Mouse (Mus musculus) heart, adult 18-20 months (tissue): ENCODE data around the gene Siglece. TPM values are rescaled to one million over a fixed set of nuclear protein-coding genes. Genes with fewer than 3 reads are reported as not detected.
A peak's percentile ranks its signal among the peaks of the same experiment; 100 is the strongest.

ENCODE experiments used
- DNase-seq, 2 experiments: peaks; one replicate each; pipeline ENCODE4 v3.0.0; 2021 to 2022; ENCODE audit warnings: mixed read lengths in 1 of 2
- total RNA-seq, 2 experiments: library from RNA; stranded (reverse); gene quantifications; 2 replicates each; pipeline ENCODE4 v1.2.3; 2021

The Siglece gene
- total RNA-seq, 2 experiments from 2014 or later: 1.4 to 1.6 TPM

DNA sequence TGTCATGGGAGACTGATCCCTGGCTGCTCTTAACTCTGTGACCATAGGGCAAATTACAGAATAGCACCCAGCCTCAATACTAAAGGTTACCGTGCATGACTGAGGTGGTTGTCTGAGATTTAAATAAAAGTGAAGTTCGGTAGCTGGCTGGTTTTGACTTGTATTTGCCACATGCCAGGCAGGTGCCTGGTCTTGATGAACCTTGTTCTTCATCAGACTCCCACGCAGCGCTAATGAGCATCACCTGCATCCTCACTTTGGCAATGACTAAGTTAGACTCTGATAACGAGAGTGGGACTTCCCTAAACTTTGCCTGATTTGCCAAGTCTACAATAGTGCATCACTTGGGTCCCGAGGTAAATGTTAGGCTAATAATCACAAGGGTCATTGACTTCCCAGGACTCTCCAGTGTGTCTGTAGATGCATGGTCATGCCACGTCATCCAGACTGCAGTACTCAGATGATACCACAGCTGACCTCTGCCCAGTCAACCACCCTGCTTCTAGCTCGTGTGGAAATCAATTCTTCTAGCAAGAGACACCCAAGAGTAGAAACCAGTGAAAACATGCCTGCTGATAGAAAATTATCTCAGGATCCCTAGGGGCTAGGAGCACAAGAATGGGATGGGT, 34.1 kb downstream of the Siglece start:
- DNase-seq: no peak

DNA sequence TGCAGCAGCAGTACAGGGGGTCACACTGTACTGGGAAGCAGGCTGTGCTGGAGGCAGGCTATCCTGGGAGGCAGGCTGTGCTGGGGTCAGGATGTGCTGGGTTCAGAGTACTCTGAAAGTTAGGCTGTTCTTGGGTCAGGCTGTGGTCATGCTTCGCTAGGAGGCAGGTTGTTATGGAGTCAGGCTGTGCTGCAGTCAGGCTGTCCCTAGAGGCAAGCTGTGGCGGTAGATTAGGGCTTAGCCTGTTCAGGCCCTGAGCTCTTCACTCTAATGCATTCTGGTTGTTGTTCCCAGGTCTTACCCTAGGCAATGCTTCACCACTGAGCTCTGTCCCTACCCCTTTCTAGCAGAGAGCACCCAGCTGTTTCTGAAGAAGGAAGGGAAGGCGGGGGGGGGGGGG, 34.9 kb downstream of the Siglece start:
- no peak for DNase-seq

GRCm38 (mm10) chr7:43623819-43624218, 36.1 kb downstream of the Siglece start:
- no peak for DNase-seq

GRCm38 (mm10) chr7:43622927-43623326, 37.0 kb downstream of the Siglece start:
- DNase-seq: no peak

DNA sequence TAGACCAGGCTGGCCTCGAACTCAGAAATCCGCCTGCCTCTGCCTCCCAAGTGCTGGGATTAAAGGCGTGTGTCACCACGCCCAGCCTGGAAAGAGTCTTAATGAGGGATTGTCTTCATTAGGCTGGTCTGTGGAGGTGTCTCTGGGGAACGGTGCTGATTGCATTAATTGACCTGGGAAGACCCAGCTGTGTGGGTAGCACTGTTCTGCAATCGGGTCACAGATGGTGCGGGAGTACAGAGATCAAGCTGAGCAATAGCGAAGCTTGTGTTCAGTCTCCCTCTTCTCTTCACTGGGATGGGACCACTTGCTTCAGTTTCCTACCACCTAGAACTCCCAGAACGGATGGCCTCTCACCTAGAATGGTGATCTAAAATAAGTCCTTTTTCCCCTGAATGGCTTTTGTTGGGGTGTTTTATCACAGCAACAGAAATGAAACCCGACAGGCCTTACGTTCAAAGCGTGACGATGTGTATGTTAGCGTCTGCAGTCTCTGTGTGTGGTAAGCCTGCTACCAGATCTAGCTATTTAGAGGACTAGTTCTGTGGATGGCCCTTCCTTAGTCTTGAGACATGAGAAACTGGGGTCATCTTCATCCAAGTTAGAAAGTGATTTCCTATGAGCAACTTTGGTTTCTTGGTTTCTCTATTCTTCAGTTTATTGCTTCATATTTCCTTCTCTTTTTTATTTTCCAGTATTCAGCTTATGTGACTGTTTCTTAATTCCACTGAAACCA, 46.0 kb downstream of the Siglece start:
- no peak for DNase-seq

GRCm38 (mm10) chr7:43608316-43608824, 51.6 kb downstream of the Siglece start:
- no peak for DNase-seq

- DNase-seq: no peak
These were observed 52.1 kb downstream of the Siglece start for GRCm38 (mm10) chr7:43607743-43608287.

DNA sequence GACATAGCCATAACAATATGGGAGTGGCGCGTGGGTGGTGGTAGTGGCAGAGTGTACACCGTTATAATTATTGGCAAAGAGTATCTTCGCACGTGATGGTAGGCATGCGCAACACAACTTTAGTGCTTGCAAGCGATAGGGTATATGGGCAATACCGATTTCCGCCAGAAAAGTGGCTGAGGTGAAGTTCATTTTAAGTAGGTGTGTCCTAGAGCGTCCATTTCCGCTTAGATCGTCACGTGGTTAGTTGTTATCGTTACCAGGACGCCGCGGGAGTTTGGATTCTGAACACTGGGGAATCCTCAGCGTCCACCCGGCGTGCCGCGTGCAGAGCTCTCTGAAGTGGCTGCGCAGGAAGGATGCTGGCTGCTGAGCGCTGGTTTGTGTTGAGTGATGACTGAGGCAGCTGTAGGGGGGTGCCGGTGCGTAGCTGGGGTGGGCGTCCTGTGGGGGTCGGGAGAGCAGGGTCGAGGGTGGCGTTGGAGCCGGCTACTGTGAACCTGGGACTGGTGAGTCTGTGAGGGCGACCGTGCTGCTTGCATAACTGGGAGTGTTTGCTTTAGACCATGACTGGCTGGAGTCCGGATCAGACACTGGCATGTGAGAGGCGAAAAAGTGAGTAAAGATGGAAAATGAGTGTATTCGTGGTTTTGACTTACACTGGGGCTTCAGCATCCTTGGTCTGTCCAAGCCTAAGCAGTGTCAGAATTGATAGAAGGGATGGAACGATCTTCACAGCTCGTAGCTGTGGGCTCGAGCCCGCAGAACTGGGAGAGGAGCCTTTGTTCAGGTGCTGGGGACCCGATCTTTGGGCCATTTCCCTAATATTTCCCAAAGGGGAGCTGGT, 52.8 kb downstream of the Siglece start, which contains the start of gene Zfp819:
Zfp819 (plus strand) TSS at position 274 of the 847 bp plus-strand sequence.
- DNase-seq: peak; percentile 25 to 44

DNA sequence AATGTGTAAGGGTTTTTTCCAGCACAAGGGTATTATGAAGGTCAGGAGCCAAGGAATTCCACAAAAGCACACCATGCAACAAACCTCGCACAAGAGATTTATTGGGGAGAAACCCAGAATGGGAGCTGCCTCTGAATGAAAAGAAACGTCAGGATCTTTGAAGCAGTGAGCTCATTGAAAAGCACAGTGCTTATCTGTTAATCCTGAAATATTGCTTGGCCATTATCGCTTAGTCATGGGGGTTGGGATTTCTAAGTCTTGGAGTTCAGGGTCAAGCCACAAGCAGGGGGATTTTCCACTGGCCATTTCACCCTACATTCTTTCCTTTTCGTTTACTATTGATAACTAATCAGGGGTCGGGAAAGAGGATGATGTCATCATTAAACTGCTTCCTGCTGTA, 58.1 kb downstream of the Siglece start:
- no peak for DNase-seq

Other genes starting within 250 kb of the Siglece start
- gene Lim2, start 232.5 kb downstream of the Siglece start, total RNA-seq: not detected
- 1 to 10 TPM; 1.1 to 2.2 TPM for gene Nkg7, start 223.1 kb downstream of the Siglece start, total RNA-seq
- gene Cldnd2, start 219.4 kb downstream of the Siglece start, total RNA-seq: not detected
- 1,000 to 10,000 TPM; 1,290 to 1,427 TPM for gene Etfb, start 216.1 kb downstream of the Siglece start, total RNA-seq
- under 1 TPM in 1 of 2 experiments, not detected in 1; 0.60 TPM for gene Gm45233, start 216.0 kb downstream of the Siglece start, total RNA-seq
- gene Vsig10l, start 197.0 kb downstream of the Siglece start, total RNA-seq: 1 to 10 TPM in 1 of 2 experiments, under 1 TPM in 1; 0.69 to 1.3 TPM
- under 1 TPM in 1 of 2 experiments, not detected in 1; 0.36 TPM for gene Iglon5, start 170.1 kb downstream of the Siglece start, total RNA-seq
- not detected for gene 4931406B18Rik, start 154.2 kb downstream of the Siglece start, total RNA-seq
- gene Cd33, start 115.7 kb downstream of the Siglece start, total RNA-seq: 1 to 10 TPM; 2.3 to 3.0 TPM
- gene Zfp658, start 97.9 kb downstream of the Siglece start, total RNA-seq: under 1 TPM; 0.79 to 0.85 TPM
- gene Zfp719, start 80.6 kb downstream of the Siglece start, total RNA-seq: 1 to 10 TPM; 4.4 to 8.2 TPM
- not detected for gene Zfp819, start 53.0 kb downstream of the Siglece start, total RNA-seq
- not detected for gene Ceacam18, start 25.5 kb downstream of the Siglece start, total RNA-seq
- gene Ctu1, start 11.9 kb upstream of the Siglece start, total RNA-seq: 1 to 10 TPM; 2.7 to 3.1 TPM
- gene Klk14, start 30.3 kb upstream of the Siglece start, total RNA-seq: under 1 TPM; 0.23 to 0.47 TPM
- not detected for gene Klk13, start 52.4 kb upstream of the Siglece start, total RNA-seq
- gene Klk12, start 108.7 kb upstream of the Siglece start, total RNA-seq: not detected
- gene Klk11, start 114.4 kb upstream of the Siglece start, total RNA-seq: under 1 TPM in 1 of 2 experiments, not detected in 1; 0.30 TPM
- under 1 TPM; 0.20 to 0.49 TPM for gene Klk10, start 120.9 kb upstream of the Siglece start, total RNA-seq
- gene Klk9, start 131.7 kb upstream of the Siglece start, total RNA-seq: not detected
- 10 to 100 TPM in 1 of 2 experiments, 1 to 10 TPM in 1; 8.9 to 10.2 TPM for gene Klk8, start 137.4 kb upstream of the Siglece start, total RNA-seq
- not detected for gene Klk7, start 151.1 kb upstream of the Siglece start, total RNA-seq
- not detected for gene Klk6, start 164.3 kb upstream of the Siglece start, total RNA-seq
- gene Klk5, start 181.8 kb upstream of the Siglece start, total RNA-seq: not detected
- not detected for gene Klk4, start 221.0 kb upstream of the Siglece start, total RNA-seq